In the genomic region with DNA sequence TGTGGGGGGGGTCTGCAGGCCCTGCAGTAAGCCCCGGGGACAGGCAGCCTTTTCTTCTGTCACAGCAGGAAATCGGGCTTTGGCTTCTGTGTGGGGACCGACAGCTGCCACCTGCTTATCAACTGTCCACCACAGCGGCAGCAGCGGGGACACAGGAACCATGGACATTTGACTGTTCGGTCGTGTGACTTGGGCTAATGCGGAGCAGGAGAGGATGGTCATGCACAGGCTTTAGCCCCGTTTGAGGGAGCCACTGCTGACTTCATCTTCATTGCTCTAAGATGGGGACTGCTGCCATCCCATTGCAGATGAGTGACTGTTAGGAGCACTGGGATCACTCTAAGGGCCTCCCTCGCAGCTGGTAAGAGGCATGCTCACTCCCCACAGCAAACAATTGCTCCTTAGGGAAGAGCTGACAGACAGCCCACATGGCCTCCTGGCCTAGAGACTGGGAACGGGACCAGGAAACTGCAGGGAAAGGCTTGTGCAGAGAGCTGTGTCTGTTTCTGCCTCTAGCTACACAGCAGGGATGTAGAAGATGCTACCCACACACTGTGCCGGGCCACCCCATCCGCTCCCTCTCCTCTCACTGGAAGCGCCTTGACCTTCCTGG, we compare ENCODE assay signal across 10 mouse cellular contexts.
DNase-seq lines count a peak whose midpoint lies in the region; ATAC-seq lines count a peak whose summit lies in the region.
"Had no signal": no experiment of that assay in that cellular context is flagged by ENCODE, and none has a peak within 500 bp of the region (broad histone marks: within the 10 kb centered on the region; RNA-seq: fewer than 3 reads in every experiment).

No protein-coding gene starts in this region.

- no peaks in the 10 kb centered on the region for H3K36me3 ChIP-seq in hindbrain, embryonic 16.5 days (ENCODE audit: control insufficient read depth, insufficient read depth, low read length)
- no peaks in the 10 kb centered on the region for H3K36me3 ChIP-seq in neural tube, embryonic 13.5 days
- H3K36me3 ChIP-seq: heart, embryonic 15.5 days had no signal

- no peaks in the 10 kb centered on the region for H3K9me3 ChIP-seq in hindbrain, embryonic 16.5 days (ENCODE audit: control insufficient read depth, low read length)
- H3K9me3 ChIP-seq in neural tube, embryonic 13.5 days, result no peaks in the 10 kb centered on the region
- H3K9me3 ChIP-seq: heart, embryonic 15.5 days; megakaryocyte, embryonic 14.5 days had no signal

- DNase-seq in embryo, embryonic 10 days (ENCODE audit: low spot score), result peak; percentile 25
- DNase-seq in embryo, embryonic 11 days, result no peak
- peak; percentile 21 for DNase-seq in right cerebral cortex, postnatal 25 days
- no peak for DNase-seq in right cerebral cortex, postnatal 4 days
- DNase-seq in thymus, postnatal 36 days, result no peak

- no peaks in the 10 kb centered on the region for H3K27me3 ChIP-seq in hindbrain, embryonic 16.5 days (replicated peaks; ENCODE audit: control insufficient read depth, insufficient read depth, low read length)
- H3K27me3 ChIP-seq in neural tube, embryonic 13.5 days, result peaks cover 41% of the 10 kb centered on the region
- H3K27me3 ChIP-seq: heart, embryonic 15.5 days had no signal

- WGBS in hindbrain, embryonic 16.5 days, result 16% methylated on average over 14 of the region's 14 CpGs
- 19% methylated on average over 14 of the region's 14 CpGs for WGBS in neural tube, embryonic 13.5 days

- H3K27ac ChIP-seq in hindbrain, embryonic 16.5 days (ENCODE audit: low read depth, low read length), result no peak overlapping the region
- peak overlapping the region; percentile 42; the same call in 1 of the 2 replicates for H3K27ac ChIP-seq in neural tube, embryonic 13.5 days (replicated peaks)
- H3K27ac ChIP-seq: heart, embryonic 15.5 days had no signal

- H3K4me3 ChIP-seq in hindbrain, embryonic 16.5 days (ENCODE audit: low read length), result no peak overlapping the region
- H3K4me3 ChIP-seq in neural tube, embryonic 13.5 days, result no peak overlapping the region
- H3K4me3 ChIP-seq: heart, embryonic 15.5 days; megakaryocyte, embryonic 14.5 days had no signal

- no peak overlapping the region for H3K9ac ChIP-seq in hindbrain, embryonic 16.5 days (ENCODE audit: low read depth, low read length)
- no peak overlapping the region for H3K9ac ChIP-seq in neural tube, embryonic 13.5 days
- H3K9ac ChIP-seq: heart, embryonic 15.5 days had no signal

- peak; percentile 77 for ATAC-seq in hindbrain, embryonic 16.5 days
- ATAC-seq in neural tube, embryonic 13.5 days (ENCODE audit: low read depth), result peak; percentile 58
- ATAC-seq in megakaryocyte-erythroid progenitor cell, adult 5-6 weeks (replicated peaks; ENCODE audit: low FRiP score, low TSS enrichment, poor library complexity, severe bottlenecking), result no peak

- H3K4me1 ChIP-seq in hindbrain, embryonic 16.5 days (ENCODE audit: control insufficient read depth, insufficient read depth, low read depth, low read length), result peaks cover 13% of the 10 kb centered on the region
- H3K4me1 ChIP-seq in neural tube, embryonic 13.5 days (replicated peaks), result peaks cover 31% of the 10 kb centered on the region

- peak overlapping the region; percentile 14; the same call in 1 of the 2 replicates for H3K4me2 ChIP-seq in hindbrain, embryonic 16.5 days (ENCODE audit: low read length)
- peak overlapping the region; percentile 13; the same call in 1 of the 2 replicates for H3K4me2 ChIP-seq in neural tube, embryonic 13.5 days
- H3K4me2 ChIP-seq: heart, embryonic 15.5 days had no signal

Comparison
In these comparisons a context has a peak if more than half of its experiments do, and no peak if none do; other contexts are left out.
1. DNase-seq: peak in embryo, embryonic 10 days (single experiment) and right cerebral cortex, postnatal 25 days (single experiment); none in embryo, embryonic 11 days (single experiment), right cerebral cortex, postnatal 4 days (single experiment) and thymus, postnatal 36 days (0 of 2).